Mouse (Mus musculus): ENCODE measurements at regions not wholly inside any gene's neighbourhood (a gene's known extent, or its start where the extent isn't known, plus 50 kb on each side); places are given as distances from the start of the nearest gene placed in this dataset.
"Not testable (repeated sequence)": the region's sequence is repeated elsewhere in the genome, so short reads cannot be mapped to it uniquely, and the experiment has no call there.

- Histone ChIP-seq H3K9ac (replicated peaks) (no peak overlapping the region), H3K4me2 (replicated peaks) (no peak overlapping the region), H3K4me3 (no peak overlapping the region), H3K27me3 (no peaks in the 10 kb centered on the region), H3K4me1 (no peaks in the 10 kb centered on the region), H3K27ac (replicated peaks) (no peak overlapping the region), H3K36me3 (no peaks in the 10 kb centered on the region), H3K9me3 (no peaks in the 10 kb centered on the region)
- WGBS = 89% methylated on average over 11 of the region's 11 CpGs
- no peak for ATAC-seq (replicated peaks)
Measured at GRCm38 (mm10) chr9:43537121-43537520, 206.7 kb upstream of the Nectin1 start.

GRCm38 (mm10) chr9:43540131-43540530, 203.7 kb upstream of the Nectin1 start:
- 85% methylated on average over 3 of the region's 3 CpGs for WGBS
- no peak overlapping the region for H3K9ac ChIP-seq (replicated peaks)
- peaks cover 3% of the 10 kb centered on the region; the same call in 1 of the 2 replicates for H3K4me1 ChIP-seq
- no peaks in the 10 kb centered on the region for H3K9me3 ChIP-seq
- no peaks in the 10 kb centered on the region for H3K27me3 ChIP-seq
- no peak overlapping the region for H3K27ac ChIP-seq (replicated peaks)
- no peak overlapping the region for H3K4me3 ChIP-seq
- ATAC-seq (replicated peaks) = no peak
- no peaks in the 10 kb centered on the region for H3K36me3 ChIP-seq
- H3K4me2 ChIP-seq (replicated peaks) = no peak overlapping the region

GRCm38 (mm10) chr9:43541234-43541633, 202.6 kb upstream of the Nectin1 start:
- Histone ChIP-seq H3K4me2 (replicated peaks) (no peak overlapping the region), H3K36me3 (no peaks in the 10 kb centered on the region), H3K27me3 (no peaks in the 10 kb centered on the region), H3K9ac (replicated peaks) (no peak overlapping the region), H3K4me1 (peaks cover 7% of the 10 kb centered on the region; the same call in 1 of the 2 replicates), H3K9me3 (no peaks in the 10 kb centered on the region), H3K27ac (replicated peaks) (no peak overlapping the region), H3K4me3 (no peak overlapping the region)
- 88% methylated on average over 8 of the region's 8 CpGs for WGBS
- no peak for ATAC-seq (replicated peaks)

- H3K36me3 ChIP-seq = no peaks in the 10 kb centered on the region
- H3K27me3 ChIP-seq = no peaks in the 10 kb centered on the region
- H3K4me1 ChIP-seq = peaks cover 7% of the 10 kb centered on the region; the same call in 1 of the 2 replicates
- WGBS = 87% methylated on average over 9 of the region's 9 CpGs
- H3K9ac ChIP-seq (replicated peaks) = no peak overlapping the region
- no peaks in the 10 kb centered on the region for H3K9me3 ChIP-seq
- no peak overlapping the region for H3K27ac ChIP-seq (replicated peaks)
- ATAC-seq (replicated peaks) = no peak
- no peak overlapping the region for H3K4me2 ChIP-seq (replicated peaks)
- no peak overlapping the region for H3K4me3 ChIP-seq
Measured at GRCm38 (mm10) chr9:43542077-43542654, 201.6 kb upstream of the Nectin1 start.

- peaks cover 13% of the 10 kb centered on the region; the same call in 1 of the 2 replicates for H3K4me1 ChIP-seq
- ATAC-seq (replicated peaks) = no peak
Measured at GRCm38 (mm10) chr9:43545081-43545565, 198.7 kb upstream of the Nectin1 start.

GRCm38 (mm10) chr9:43548883-43549282, 194.9 kb upstream of the Nectin1 start:
- ATAC-seq (replicated peaks) = no peak
- H3K27ac ChIP-seq (replicated peaks) = no peak overlapping the region
- H3K4me3 ChIP-seq = no peak overlapping the region
- no peaks in the 10 kb centered on the region for H3K9me3 ChIP-seq
- no peak overlapping the region for H3K9ac ChIP-seq (replicated peaks)
- 60% methylated on average over 4 of the region's 4 CpGs for WGBS
- no peaks in the 10 kb centered on the region for H3K27me3 ChIP-seq
- H3K4me1 ChIP-seq = peaks cover 13% of the 10 kb centered on the region; the same call in 1 of the 2 replicates
- no peaks in the 10 kb centered on the region for H3K36me3 ChIP-seq
- H3K4me2 ChIP-seq (replicated peaks) = no peak overlapping the region

More at GRCm38 (mm10) chr9:43545081-43545565, 198.7 kb upstream of the Nectin1 start:
- WGBS = 21% methylated on average over 15 of the region's 15 CpGs
- Histone ChIP-seq H3K9ac (replicated peaks) (no peak overlapping the region), H3K36me3 (no peaks in the 10 kb centered on the region), H3K9me3 (no peaks in the 10 kb centered on the region), H3K4me2 (replicated peaks) (peak overlapping the region; percentile 14), H3K27ac (replicated peaks) (no peak overlapping the region), H3K4me3 (no peak overlapping the region), H3K27me3 (no peaks in the 10 kb centered on the region)

GRCm38 (mm10) chr9:43549293-43549692, 194.5 kb upstream of the Nectin1 start:
- H3K27ac ChIP-seq (replicated peaks) = no peak overlapping the region
- no peaks in the 10 kb centered on the region for H3K9me3 ChIP-seq
- ATAC-seq (replicated peaks) = no peak
- H3K9ac ChIP-seq (replicated peaks) = no peak overlapping the region
- no peak overlapping the region for H3K4me2 ChIP-seq (replicated peaks)
- no peaks in the 10 kb centered on the region for H3K36me3 ChIP-seq
- no peak overlapping the region for H3K4me3 ChIP-seq
- H3K27me3 ChIP-seq = no peaks in the 10 kb centered on the region
- WGBS = 42% methylated on average over 7 of the region's 7 CpGs
- H3K4me1 ChIP-seq = peaks cover 13% of the 10 kb centered on the region; the same call in 1 of the 2 replicates

- WGBS = 69% methylated on average over 1 of the region's 1 CpGs
- not testable (repeated sequence) for ATAC-seq (replicated peaks); H3K27ac ChIP-seq (replicated peaks); H3K4me2 ChIP-seq (replicated peaks); H3K9ac ChIP-seq (replicated peaks); H3K4me3 ChIP-seq; H3K27me3 ChIP-seq; H3K9me3 ChIP-seq; H3K4me1 ChIP-seq; H3K36me3 ChIP-seq
Measured at GRCm38 (mm10) chr9:43552758-43553157, 191.0 kb upstream of the Nectin1 start.

- 83% methylated on average over 6 of the region's 6 CpGs for WGBS
- ATAC-seq (replicated peaks) = no peak
Measured at GRCm38 (mm10) chr9:43562016-43562415, 181.8 kb upstream of the Nectin1 start.

GRCm38 (mm10) chr9:43564239-43564906, 179.4 kb upstream of the Nectin1 start:
- Histone ChIP-seq H3K4me3 (no peak overlapping the region), H3K36me3 (no peaks in the 10 kb centered on the region), H3K4me1 (no peaks in the 10 kb centered on the region), H3K9me3 (no peaks in the 10 kb centered on the region), H3K27me3 (no peaks in the 10 kb centered on the region), H3K27ac (replicated peaks) (no peak overlapping the region), H3K9ac (replicated peaks) (no peak overlapping the region), H3K4me2 (replicated peaks) (no peak overlapping the region)
- WGBS = 79% methylated on average over 22 of the region's 22 CpGs
- no peak for ATAC-seq (replicated peaks)

More at GRCm38 (mm10) chr9:43562016-43562415, 181.8 kb upstream of the Nectin1 start:
- Histone ChIP-seq H3K36me3 (no peaks in the 10 kb centered on the region), H3K27me3 (no peaks in the 10 kb centered on the region), H3K27ac (replicated peaks) (no peak overlapping the region), H3K4me2 (replicated peaks) (no peak overlapping the region), H3K9ac (replicated peaks) (no peak overlapping the region), H3K4me1 (no peaks in the 10 kb centered on the region), H3K9me3 (no peaks in the 10 kb centered on the region), H3K4me3 (no peak overlapping the region)

- Histone ChIP-seq H3K4me1 (no peaks in the 10 kb centered on the region), H3K4me3 (no peak overlapping the region)
Measured at GRCm38 (mm10) chr9:43568851-43569250, 174.9 kb upstream of the Nectin1 start.

GRCm38 (mm10) chr9:43571086-43571485, 172.7 kb upstream of the Nectin1 start:
- no peaks in the 10 kb centered on the region for H3K27me3 ChIP-seq
- H3K4me3 ChIP-seq = no peak overlapping the region
- no peaks in the 10 kb centered on the region for H3K4me1 ChIP-seq
- no peak overlapping the region for H3K4me2 ChIP-seq (replicated peaks)
- H3K36me3 ChIP-seq = no peaks in the 10 kb centered on the region
- no peak for ATAC-seq (replicated peaks)
- H3K9me3 ChIP-seq = no peaks in the 10 kb centered on the region
- H3K9ac ChIP-seq (replicated peaks) = no peak overlapping the region
- 94% methylated on average over 6 of the region's 6 CpGs for WGBS
- no peak overlapping the region for H3K27ac ChIP-seq (replicated peaks)

More at GRCm38 (mm10) chr9:43568851-43569250, 174.9 kb upstream of the Nectin1 start:
- no peak overlapping the region for H3K9ac ChIP-seq (replicated peaks)
- WGBS = 56% methylated on average over 4 of the region's 4 CpGs
- no peak overlapping the region for H3K4me2 ChIP-seq (replicated peaks)
- ATAC-seq (replicated peaks) = no peak
- H3K36me3 ChIP-seq = no peaks in the 10 kb centered on the region
- no peaks in the 10 kb centered on the region for H3K27me3 ChIP-seq
- no peak overlapping the region for H3K27ac ChIP-seq (replicated peaks)
- H3K9me3 ChIP-seq = no peaks in the 10 kb centered on the region

All from forebrain, embryonic 15.5 days (tissue).